ENCODE assay signal across 20 mouse cellular contexts in the genomic region with DNA sequence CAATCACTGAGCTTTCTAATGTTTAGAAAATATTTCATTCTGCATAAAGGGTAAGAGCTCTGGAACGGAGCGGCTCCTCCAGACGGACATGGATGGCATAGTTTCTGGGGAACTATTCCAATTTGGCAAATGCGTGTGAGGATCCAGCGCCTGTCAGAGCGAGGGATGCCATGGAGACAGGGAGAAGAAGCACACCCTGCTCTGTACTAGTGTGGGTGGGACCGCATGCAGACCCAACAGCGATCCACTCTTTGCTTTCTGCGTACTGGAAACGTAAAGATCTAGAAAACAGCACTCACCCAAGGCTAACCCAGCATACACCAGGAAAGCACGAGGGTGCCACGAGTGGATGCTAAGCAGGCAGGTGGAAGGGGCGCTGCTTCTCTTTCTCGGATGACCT.
DNase-seq lines count a peak whose midpoint lies in the region; ATAC-seq lines count a peak whose summit lies in the region.
"Had no signal": no experiment of that assay in that cellular context is flagged by ENCODE, and none has a peak within 500 bp of the region (broad histone marks: within the 10 kb centered on the region; RNA-seq: fewer than 3 reads in every experiment).

No protein-coding gene starts in this region.

- H3K9ac ChIP-seq in forebrain, embryonic 15.5 days (replicated peaks), result no peak overlapping the region
- H3K9ac ChIP-seq in forebrain, embryonic 12.5 days, result no peak overlapping the region
- H3K9ac ChIP-seq in neural tube, embryonic 15.5 days (replicated peaks), result no peak overlapping the region
- H3K9ac ChIP-seq: hindbrain, embryonic 14.5 days had no signal

- H3K27ac ChIP-seq in forebrain, embryonic 15.5 days (replicated peaks), result no peak overlapping the region
- H3K27ac ChIP-seq in forebrain, embryonic 12.5 days, result no peak overlapping the region
- H3K27ac ChIP-seq in neural tube, embryonic 15.5 days (replicated peaks), result no peak overlapping the region
- H3K27ac ChIP-seq: hindbrain, embryonic 14.5 days had no signal

- H3K4me2 ChIP-seq in forebrain, embryonic 15.5 days (replicated peaks), result no peak overlapping the region
- no peak overlapping the region for H3K4me2 ChIP-seq in forebrain, embryonic 12.5 days
- H3K4me2 ChIP-seq in neural tube, embryonic 15.5 days, result no peak overlapping the region
- H3K4me2 ChIP-seq: heart, embryonic 11.5 days; hindbrain, embryonic 14.5 days had no signal

- no peaks in the 10 kb centered on the region for H3K9me3 ChIP-seq in forebrain, embryonic 15.5 days
- H3K9me3 ChIP-seq in forebrain, embryonic 12.5 days, result no peaks in the 10 kb centered on the region
- H3K9me3 ChIP-seq in neural tube, embryonic 15.5 days (replicated peaks), result no peaks in the 10 kb centered on the region

- peaks cover 15% of the 10 kb centered on the region for H3K4me1 ChIP-seq in forebrain, embryonic 15.5 days
- H3K4me1 ChIP-seq in forebrain, embryonic 12.5 days, result no peaks in the 10 kb centered on the region; the same call in 1 of the 2 replicates
- 0 out of 2 replicates have a peak, but pooled peaks cover 6% of the 10 kb centered on the region for H3K4me1 ChIP-seq in neural tube, embryonic 15.5 days

- 84% methylated on average over 14 of the region's 14 CpGs for WGBS in forebrain, embryonic 15.5 days
- WGBS in forebrain, embryonic 12.5 days, result 95% methylated on average over 14 of the region's 14 CpGs
- WGBS in neural tube, embryonic 15.5 days, result 92% methylated on average over 14 of the region's 14 CpGs

- H3K27me3 ChIP-seq in forebrain, embryonic 15.5 days, result no peaks in the 10 kb centered on the region
- H3K27me3 ChIP-seq in forebrain, embryonic 12.5 days, result no peaks in the 10 kb centered on the region
- no peaks in the 10 kb centered on the region for H3K27me3 ChIP-seq in neural tube, embryonic 15.5 days (replicated peaks)
- H3K27me3 ChIP-seq: CH12.LX had no signal

- DNase-seq in right cerebral cortex, adult 2 months (ENCODE audit: low spot score in 2 of 2), result peak; percentile 50 to 56
- DNase-seq in right cerebral cortex, postnatal 4 days, result no peak
- DNase-seq in left cerebral cortex, adult 9 months (ENCODE audit: low spot score in 2 of 2), result peak; percentile 36 to 63
- no peak for DNase-seq in gastrocnemius, postnatal 14 days
- DNase-seq: adrenal gland, adult 2 months; cerebellum, adult 11-12 months; cerebellum, postnatal 36 days; gastrocnemius, postnatal 25 days; heart, postnatal 14 days; kidney, postnatal 10 days; lung, adult 18-20 months; thymus, adult 18-20 months had no signal

- peak; percentile 60; the same call in 1 of the 2 replicates for ATAC-seq in forebrain, embryonic 15.5 days (replicated peaks)
- no peak for ATAC-seq in forebrain, embryonic 12.5 days (ENCODE audit: low FRiP score)
- ATAC-seq in erythroid progenitor cell, adult 5-6 weeks (replicated peaks; ENCODE audit: low FRiP score, poor library complexity, severe bottlenecking), result no peak
- no peak for ATAC-seq in neural tube, embryonic 15.5 days (ENCODE audit: low FRiP score)
- ATAC-seq: intestine, postnatal 0 days had no signal

- no peak overlapping the region for H3K4me3 ChIP-seq in forebrain, embryonic 15.5 days
- no peak overlapping the region for H3K4me3 ChIP-seq in forebrain, embryonic 12.5 days (replicated peaks)
- no peak overlapping the region for H3K4me3 ChIP-seq in neural tube, embryonic 15.5 days (replicated peaks)

- H3K36me3 ChIP-seq in forebrain, embryonic 15.5 days, result peaks cover 27% of the 10 kb centered on the region
- H3K36me3 ChIP-seq in forebrain, embryonic 12.5 days (replicated peaks), result peaks cover 49% of the 10 kb centered on the region
- peaks cover 19% of the 10 kb centered on the region for H3K36me3 ChIP-seq in neural tube, embryonic 15.5 days

- intact Hi-C loops in gastrocnemius, postnatal 14 days (cut with DNase I; ENCODE audit: low total_unique reads), result no loop called here

Comparison
In these comparisons a context has a peak if more than half of its experiments do, and no peak if none do; other contexts are left out.
1. DNase-seq: peak in right cerebral cortex, adult 2 months (2 of 2) and left cerebral cortex, adult 9 months (2 of 2); none in right cerebral cortex, postnatal 4 days (single experiment) and gastrocnemius, postnatal 14 days (single experiment).